Mouse (Mus musculus): ENCODE data around the gene Tlr5. TPM values are rescaled to one million over a fixed set of nuclear protein-coding genes. Genes with fewer than 3 reads are reported as not detected.

Gene Tlr5
- polyA plus RNA-seq, 1 experiment = 0.90 TPM

DNA sequence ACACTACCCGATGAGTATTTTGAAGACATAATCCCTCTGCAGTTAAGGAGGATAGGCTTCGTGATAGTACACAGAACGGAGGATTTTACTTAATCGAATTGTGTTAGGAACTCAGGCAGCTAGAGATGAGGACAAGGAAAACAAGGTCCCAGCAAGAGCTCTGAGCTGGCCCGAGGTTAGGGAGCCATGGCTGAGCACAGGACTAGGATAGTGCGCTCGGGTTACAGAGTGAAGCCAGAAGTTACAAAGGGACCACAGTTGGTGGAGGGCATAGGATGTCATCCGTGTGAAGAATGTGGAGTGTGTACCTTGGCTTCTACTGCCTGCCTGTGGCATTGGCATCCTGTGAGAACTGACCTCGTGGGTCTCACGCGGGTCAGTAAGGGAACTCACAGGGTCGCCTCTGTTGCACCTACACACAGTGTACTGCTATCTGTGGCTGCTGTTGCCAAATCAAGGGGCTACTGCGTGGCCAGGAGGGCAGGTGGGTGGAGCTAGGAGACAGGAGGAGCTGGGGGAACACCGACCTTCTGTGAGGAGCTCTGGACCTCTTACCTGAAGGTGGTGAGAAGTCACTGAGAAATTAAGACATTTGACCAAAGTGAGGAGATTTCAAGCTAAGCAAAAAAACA is 29.0 kb downstream of the Tlr5 start:
- WGBS = 39% methylated on average over 14 of the region's 14 CpGs
- no peak for DNase-seq (ENCODE audit: low read depth, low spot score)

DNA sequence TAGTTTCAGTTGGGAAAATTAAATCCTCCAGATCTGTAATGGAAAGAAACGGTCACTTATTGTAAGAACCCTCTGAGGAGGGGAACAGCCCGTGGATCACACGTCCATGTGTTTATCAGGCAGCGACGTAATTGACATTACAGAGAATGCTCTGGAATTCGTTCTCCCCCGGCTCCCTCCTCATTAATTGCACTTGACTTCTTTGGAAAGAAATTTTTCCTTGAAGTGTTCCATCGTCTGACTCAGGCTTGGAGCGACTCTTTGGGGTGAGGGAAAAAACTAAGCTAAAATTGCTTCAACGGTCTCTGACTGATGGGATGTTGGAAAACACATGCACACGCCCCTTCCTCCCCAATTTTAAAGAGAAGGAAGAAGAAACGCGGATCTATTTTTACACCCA is 31.7 kb downstream of the Tlr5 start:
- no peak for DNase-seq (ENCODE audit: low read depth, low spot score)
- WGBS = 48% methylated on average over 13 of the region's 13 CpGs

DNA sequence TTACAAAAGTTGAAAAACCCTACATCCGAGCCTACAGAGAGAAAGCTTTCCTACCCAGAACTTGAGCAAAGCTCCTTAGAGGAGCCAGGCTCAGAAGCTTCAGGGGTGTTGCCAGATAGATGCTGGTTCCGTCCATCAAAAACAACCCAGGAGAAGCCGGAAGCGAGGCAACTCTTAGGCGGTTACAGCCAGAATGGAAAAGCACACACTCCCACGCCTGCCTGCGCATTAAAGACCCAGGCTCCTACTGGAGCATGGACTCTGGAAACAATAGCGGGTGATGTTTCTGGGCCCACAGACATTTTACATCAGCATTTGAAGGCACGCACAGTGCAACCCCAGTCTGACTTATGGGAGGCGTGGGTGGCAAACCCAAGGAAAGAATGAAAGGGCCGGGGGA is 32.2 kb downstream of the Tlr5 start:
- 76% methylated on average over 11 of the region's 11 CpGs for WGBS

DNA sequence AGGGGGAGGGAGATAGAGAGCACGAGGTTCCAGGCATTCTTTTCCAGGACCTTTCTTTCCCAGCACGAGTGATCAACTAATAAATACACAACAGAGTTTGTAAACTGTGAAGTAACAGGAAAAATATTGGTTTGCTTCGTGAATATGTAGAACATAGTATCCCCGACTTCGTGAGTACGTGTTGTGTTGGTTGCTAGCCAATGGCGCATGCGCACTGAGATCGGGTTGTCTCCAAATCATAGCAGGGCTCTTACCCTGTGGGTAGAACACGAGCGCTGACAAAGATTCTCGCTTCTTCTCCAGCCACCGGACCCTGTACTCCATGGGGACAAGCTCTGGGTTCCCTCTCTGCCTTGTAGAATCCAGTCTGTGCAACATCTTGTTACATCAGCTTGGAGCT is 33.2 kb downstream of the Tlr5 start:
- 84% methylated on average over 13 of the region's 13 CpGs for WGBS

More for the DNA sequence above, 32.2 kb downstream of the Tlr5 start:
- DNase-seq (ENCODE audit: low read depth, low spot score) = no peak

DNA sequence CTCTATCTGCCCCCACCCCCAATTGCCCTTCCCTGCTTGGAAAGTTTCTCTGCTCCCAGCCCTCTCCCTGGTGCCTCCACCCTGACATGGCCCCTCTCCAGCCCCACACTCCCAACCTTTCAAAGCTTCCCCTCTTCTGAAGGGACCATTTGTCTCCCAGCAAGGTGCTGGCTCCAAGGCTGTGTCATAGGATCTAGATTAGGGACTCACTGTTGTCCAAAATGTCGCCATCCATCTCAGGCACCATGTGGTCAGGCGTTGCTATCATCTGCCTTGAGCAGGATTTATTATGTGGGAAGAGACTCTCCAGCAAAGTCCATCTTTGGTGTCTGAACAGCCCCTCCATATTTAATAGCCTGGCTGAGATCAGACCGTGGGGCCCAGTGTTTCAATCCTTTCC is 34.1 kb downstream of the Tlr5 start:
- WGBS = 73% methylated on average over 3 of the region's 3 CpGs
- no peak for DNase-seq (ENCODE audit: low read depth, low spot score)

More for the DNA sequence above, 33.2 kb downstream of the Tlr5 start:
- DNase-seq (ENCODE audit: low read depth, low spot score) = no peak

DNA sequence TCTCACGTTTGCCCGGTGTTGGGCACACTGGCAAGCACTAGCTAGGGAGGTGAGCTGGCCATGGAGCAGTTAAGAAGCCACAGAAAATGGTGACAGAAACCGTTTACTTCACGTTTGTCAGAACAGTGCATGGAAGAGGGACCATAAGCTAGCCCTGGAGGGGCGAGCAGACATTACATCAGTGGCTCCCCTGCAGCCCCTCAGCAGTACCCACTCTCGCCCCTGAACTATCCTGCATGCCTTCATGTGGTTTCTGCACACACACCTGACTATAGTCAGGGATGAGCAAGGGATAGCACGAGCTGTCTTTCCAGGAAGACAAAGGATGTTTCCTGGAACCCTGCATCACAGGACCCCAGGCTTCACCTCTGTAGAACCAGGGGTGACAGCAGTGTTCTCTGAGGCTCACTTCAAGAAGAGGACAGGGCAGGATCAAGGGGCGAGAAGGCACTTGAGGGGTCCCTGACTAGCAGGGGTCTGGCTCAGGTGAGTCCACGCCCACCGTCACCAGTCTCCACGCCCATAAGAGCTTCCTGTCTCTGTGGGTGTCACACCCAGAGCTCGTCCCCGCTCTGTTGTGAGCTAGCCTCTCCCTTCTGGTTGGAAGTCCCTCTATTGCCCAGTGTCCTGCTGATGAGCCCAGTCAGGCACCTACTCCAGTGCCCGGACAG is 35.6 kb downstream of the Tlr5 start:
- 69% methylated on average over 14 of the region's 14 CpGs for WGBS
- no peak for DNase-seq (ENCODE audit: low read depth, low spot score)

DNA sequence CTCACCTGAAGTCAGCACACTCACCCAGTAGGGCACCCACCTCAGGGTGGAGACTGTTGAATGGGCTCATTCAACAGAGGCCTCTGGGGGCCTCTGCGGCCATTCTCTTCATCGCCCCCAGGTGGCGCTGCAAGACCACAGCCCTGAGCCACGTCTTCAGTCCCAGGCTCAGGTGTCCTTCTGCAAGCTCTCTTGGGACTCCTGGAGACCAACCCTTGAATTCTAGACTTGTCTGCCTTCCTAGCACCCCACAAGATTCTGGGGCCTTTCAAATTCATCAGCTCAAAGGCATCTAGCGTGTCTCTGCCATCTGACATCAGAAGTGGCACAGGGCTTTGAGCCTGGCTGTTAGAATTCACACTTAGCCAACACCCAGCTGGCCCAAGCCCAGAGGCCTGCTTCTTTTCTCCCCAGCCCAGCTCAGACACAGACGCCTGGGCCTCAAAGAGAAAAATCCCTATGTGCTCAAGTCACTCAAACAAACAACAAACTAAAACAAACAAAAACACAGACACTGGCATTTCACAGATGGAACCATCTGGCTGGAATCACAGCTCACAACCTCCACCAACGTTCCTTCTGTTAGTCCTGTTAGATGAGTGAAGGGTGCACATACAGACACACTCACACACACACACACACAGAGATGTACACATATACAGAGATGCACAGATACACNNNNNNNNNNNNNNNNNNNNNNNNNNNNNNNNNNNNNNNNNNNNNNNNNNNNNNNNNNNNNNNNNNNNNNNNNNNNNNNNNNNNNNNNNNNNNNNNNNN is 36.6 kb downstream of the Tlr5 start:
- DNase-seq (ENCODE audit: low read depth, low spot score) = no peak
- WGBS = 14% methylated on average over 7 of the region's 7 CpGs

Other genes starting within 250 kb of the Tlr5 start
- not detected in 2 replicates for gene Ccdc185, start 205.6 kb upstream of the Tlr5 start, polyA plus RNA-seq (2012; rRNA removed)
- 0.45 and 0.93 TPM in 2 replicates for gene Susd4, start 190.9 kb upstream of the Tlr5 start, polyA plus RNA-seq (2012; rRNA removed)